Mouse (Mus musculus): ENCODE results near the gene Cnp. TPM values are rescaled to one million over a fixed set of nuclear protein-coding genes. Genes with fewer than 3 reads are reported as not detected.

Gene Cnp
- polyA plus RNA-seq, 1 experiment from 2014 or later: 21.9 TPM

DNA sequence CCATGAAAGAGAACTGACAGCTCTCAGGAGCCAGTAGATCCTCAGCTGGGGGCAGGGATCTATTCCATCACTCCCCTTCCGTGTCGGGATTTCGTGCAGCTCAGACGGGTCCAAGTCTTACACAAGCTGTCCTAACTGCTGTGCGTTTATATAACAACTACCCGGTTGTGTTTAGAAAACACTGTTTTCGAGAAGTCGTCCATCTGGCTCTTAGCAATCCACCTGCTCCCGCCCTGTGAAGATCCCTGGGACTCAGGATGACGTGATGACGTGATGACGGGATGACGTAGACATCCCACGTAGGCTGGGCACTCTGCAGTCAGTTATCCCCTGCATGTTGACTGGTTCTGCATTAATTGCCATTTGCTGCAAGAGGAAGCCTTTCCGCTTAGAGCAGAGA is 10.4 kb upstream of the Cnp start:
- no peak for TF ChIP-seq EP300 (IDR thresholded peaks at IDR 0.05; ENCODE audit: low read depth)
- no peak for TF ChIP-seq CTCF (IDR thresholded peaks at IDR 0.05; ENCODE audit: low read depth)
- Histone ChIP-seq H3K27me3 (ENCODE audit: insufficient read depth, low read length) (no peaks in the 10 kb centered on the region), H3K36me3 (replicated peaks; ENCODE audit: insufficient read depth, low read length) (no peaks in the 10 kb centered on the region), H3K9me3 (ENCODE audit: low read length) (no peaks in the 10 kb centered on the region), H3K27ac (ENCODE audit: low read depth) (no peak overlapping the region), H3K4me1 (ENCODE audit: insufficient read depth) (no peaks in the 10 kb centered on the region), H3K9ac (replicated peaks) (no peak overlapping the region), H3K4me2 (ENCODE audit: low read depth, low read length) (no peak overlapping the region), H3K4me3 (ENCODE audit: low read depth, low read length) (no peak overlapping the region)
- DNase-seq: no peak
- no peak for ATAC-seq
- WGBS (ENCODE audit: insufficient replicate concordance): 76% methylated on average over 15 of the region's 15 CpGs

DNA sequence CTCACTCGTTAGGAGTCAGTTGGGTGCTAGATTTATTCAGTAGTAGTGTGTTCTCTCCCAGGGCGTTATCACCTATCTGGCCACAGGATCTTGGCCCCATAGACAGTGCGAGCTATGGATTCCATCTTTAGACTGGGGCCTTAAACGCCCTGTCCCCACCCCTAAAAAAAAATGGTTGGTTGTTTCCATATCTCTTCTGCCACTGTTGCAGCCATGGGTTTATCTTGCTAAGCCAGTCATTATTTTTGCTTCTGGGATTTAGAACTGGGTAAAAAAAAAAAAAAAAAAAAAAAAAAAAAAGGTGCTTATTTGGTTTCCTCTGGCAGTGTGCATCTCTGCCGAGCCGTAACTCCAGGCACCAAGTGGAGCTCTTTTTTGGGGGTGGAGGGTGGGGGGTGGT is 10.0 kb upstream of the Cnp start:
- H3K27me3 ChIP-seq (ENCODE audit: insufficient read depth, low read length): no peaks in the 10 kb centered on the region
- H3K9me3 ChIP-seq (ENCODE audit: low read length): no peaks in the 10 kb centered on the region
- no peak overlapping the region for H3K27ac ChIP-seq (ENCODE audit: low read depth)
- no peak for DNase-seq
- TF ChIP-seq CTCF (IDR thresholded peaks at IDR 0.05; ENCODE audit: low read depth) (no peak), EP300 (IDR thresholded peaks at IDR 0.05; ENCODE audit: low read depth) (no peak)
- no peaks in the 10 kb centered on the region for H3K4me1 ChIP-seq (ENCODE audit: insufficient read depth)
- no peak overlapping the region for H3K4me2 ChIP-seq (ENCODE audit: low read depth, low read length)
- no peaks in the 10 kb centered on the region for H3K36me3 ChIP-seq (replicated peaks; ENCODE audit: insufficient read depth, low read length)
- 65% methylated on average over 6 of the region's 6 CpGs for WGBS (ENCODE audit: insufficient replicate concordance)
- no peak for ATAC-seq
- no peak overlapping the region for H3K4me3 ChIP-seq (ENCODE audit: low read depth, low read length)
- no peak overlapping the region for H3K9ac ChIP-seq (replicated peaks)

DNA sequence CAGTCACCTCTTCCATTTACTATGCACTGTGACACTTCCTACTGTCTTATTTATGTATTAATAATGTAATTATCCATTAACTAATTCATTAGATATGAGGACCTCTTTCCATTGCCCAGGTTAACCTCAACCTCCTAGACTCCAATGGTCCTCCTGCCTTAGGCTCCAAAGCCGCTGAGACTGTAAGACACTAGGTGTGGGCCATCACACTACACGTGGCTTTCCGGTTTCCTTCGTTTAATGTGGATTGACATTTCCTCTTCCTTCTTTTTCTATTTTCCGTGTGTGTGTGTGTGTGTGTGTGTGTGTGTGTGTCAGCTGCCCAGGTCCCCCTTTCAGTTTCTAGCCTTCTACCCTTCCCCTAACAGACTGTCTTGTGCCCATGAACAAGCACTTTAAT is 7.5 kb upstream of the Cnp start:
- Histone ChIP-seq H3K9ac (replicated peaks) (no peak overlapping the region), H3K4me2 (ENCODE audit: low read depth, low read length) (no peak overlapping the region), H3K9me3 (ENCODE audit: low read length) (no peaks in the 10 kb centered on the region), H3K4me3 (ENCODE audit: low read depth, low read length) (no peak overlapping the region), H3K27me3 (ENCODE audit: insufficient read depth, low read length) (no peaks in the 10 kb centered on the region), H3K36me3 (replicated peaks; ENCODE audit: insufficient read depth, low read length) (no peaks in the 10 kb centered on the region), H3K4me1 (ENCODE audit: insufficient read depth) (peaks cover 12% of the 10 kb centered on the region), H3K27ac (ENCODE audit: low read depth) (no peak overlapping the region)
- no peak for ATAC-seq
- TF ChIP-seq CTCF (IDR thresholded peaks at IDR 0.05; ENCODE audit: low read depth) (no peak), EP300 (IDR thresholded peaks at IDR 0.05; ENCODE audit: low read depth) (no peak)
- no peak for DNase-seq
- WGBS (ENCODE audit: insufficient replicate concordance): 31% methylated on average over 5 of the region's 5 CpGs

DNA sequence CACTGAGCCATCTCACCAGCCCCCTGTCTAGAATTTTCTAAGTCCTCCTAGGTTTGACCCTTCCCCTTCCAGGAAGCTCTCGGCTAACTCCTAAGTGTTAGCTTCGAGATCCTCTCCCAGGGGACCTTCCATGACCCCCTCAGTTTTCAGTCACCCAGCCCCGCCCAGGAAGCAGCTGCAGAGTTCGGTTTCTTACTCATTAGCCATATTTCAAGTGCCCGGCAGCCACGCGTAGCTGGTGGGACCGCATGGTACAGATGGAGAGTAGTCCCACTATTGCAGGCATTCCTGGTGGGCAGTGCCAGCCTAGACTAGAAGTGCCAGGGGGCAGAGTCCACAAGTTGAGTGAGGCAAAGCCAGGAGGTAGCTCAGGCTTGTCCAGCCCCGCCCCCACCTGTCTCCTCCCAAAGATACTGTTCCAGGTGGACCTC is 6.9 kb upstream of the Cnp start:
- WGBS (ENCODE audit: insufficient replicate concordance): 35% methylated on average over 9 of the region's 9 CpGs

DNA sequence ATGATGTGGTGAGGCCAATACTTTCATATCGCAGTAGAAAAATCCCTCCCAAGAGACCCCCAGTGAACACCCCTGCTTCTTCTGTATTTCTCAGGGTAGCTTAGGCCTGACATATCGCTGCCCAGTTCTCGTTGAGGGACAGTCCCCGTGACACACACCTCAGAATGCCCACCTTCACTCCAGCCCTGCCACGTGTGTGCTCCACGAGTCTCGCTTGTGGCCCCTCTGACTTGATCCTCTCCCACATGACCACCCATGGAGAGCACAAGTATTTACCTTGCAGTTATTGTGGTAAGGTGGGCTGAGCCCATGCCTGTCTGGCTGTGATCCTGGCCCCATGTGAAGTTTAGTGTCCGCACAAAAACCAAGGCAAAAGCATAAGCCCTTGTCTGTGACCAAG is 6.0 kb upstream of the Cnp start:
- DNase-seq: no peak
- Histone ChIP-seq H3K9me3 (ENCODE audit: low read length) (no peaks in the 10 kb centered on the region), H3K4me3 (ENCODE audit: low read depth, low read length) (no peak overlapping the region), H3K4me2 (ENCODE audit: low read depth, low read length) (no peak overlapping the region), H3K4me1 (ENCODE audit: insufficient read depth) (peaks cover 12% of the 10 kb centered on the region), H3K36me3 (replicated peaks; ENCODE audit: insufficient read depth, low read length) (no peaks in the 10 kb centered on the region), H3K27me3 (ENCODE audit: insufficient read depth, low read length) (no peaks in the 10 kb centered on the region), H3K9ac (replicated peaks) (no peak overlapping the region), H3K27ac (ENCODE audit: low read depth) (no peak overlapping the region)
- 87% methylated on average over 8 of the region's 8 CpGs for WGBS (ENCODE audit: insufficient replicate concordance)
- TF ChIP-seq EP300 (IDR thresholded peaks at IDR 0.05; ENCODE audit: low read depth): no peak
- ATAC-seq: no peak

More for the DNA sequence above, 6.9 kb upstream of the Cnp start:
- no peak overlapping the region for H3K4me3 ChIP-seq (ENCODE audit: low read depth, low read length)
- peak; percentile 31; the same call in 1 of the 2 replicates for ATAC-seq
- no peak overlapping the region for H3K4me2 ChIP-seq (ENCODE audit: low read depth, low read length)
- no peak for TF ChIP-seq EP300 (IDR thresholded peaks at IDR 0.05; ENCODE audit: low read depth)
- TF ChIP-seq CTCF (IDR thresholded peaks at IDR 0.05; ENCODE audit: low read depth): no peak
- H3K27me3 ChIP-seq (ENCODE audit: insufficient read depth, low read length): no peaks in the 10 kb centered on the region
- no peak overlapping the region for H3K9ac ChIP-seq (replicated peaks)
- peak; percentile 54 for DNase-seq
- no peaks in the 10 kb centered on the region for H3K36me3 ChIP-seq (replicated peaks; ENCODE audit: insufficient read depth, low read length)
- H3K27ac ChIP-seq (ENCODE audit: low read depth): no peak overlapping the region
- no peaks in the 10 kb centered on the region for H3K9me3 ChIP-seq (ENCODE audit: low read length)
- peaks cover 12% of the 10 kb centered on the region for H3K4me1 ChIP-seq (ENCODE audit: insufficient read depth)

DNA sequence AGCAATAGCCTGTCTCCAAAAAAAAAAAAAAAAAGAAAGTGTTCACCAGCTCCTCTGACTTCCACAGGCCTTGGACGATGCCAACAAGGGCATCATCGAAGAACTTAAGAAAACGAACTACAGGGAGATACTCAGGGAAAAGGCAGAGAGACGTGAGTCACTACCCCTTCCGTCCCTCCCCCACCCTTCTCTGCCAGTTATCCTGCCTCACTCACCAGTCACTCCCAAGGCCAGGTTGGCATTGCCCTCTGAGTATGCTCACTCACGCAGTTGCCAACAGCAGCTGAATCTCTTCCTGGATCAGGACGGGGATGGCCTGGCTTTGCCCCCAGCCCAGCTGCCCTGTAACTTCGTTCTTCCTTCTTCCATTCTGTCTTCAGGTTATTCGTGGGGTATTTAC is 4.9 kb upstream of the Cnp start:
- 63% methylated on average over 9 of the region's 9 CpGs for WGBS (ENCODE audit: insufficient replicate concordance)
- Histone ChIP-seq H3K4me1 (ENCODE audit: insufficient read depth) (peaks cover 12% of the 10 kb centered on the region), H3K27ac (ENCODE audit: low read depth) (no peak overlapping the region), H3K9me3 (ENCODE audit: low read length) (no peaks in the 10 kb centered on the region), H3K9ac (replicated peaks) (no peak overlapping the region), H3K27me3 (ENCODE audit: insufficient read depth, low read length) (no peaks in the 10 kb centered on the region), H3K4me2 (ENCODE audit: low read depth, low read length) (no peak overlapping the region), H3K4me3 (ENCODE audit: low read depth, low read length) (no peak overlapping the region), H3K36me3 (replicated peaks; ENCODE audit: insufficient read depth, low read length) (no peaks in the 10 kb centered on the region)
- ATAC-seq: no peak
- TF ChIP-seq CTCF (IDR thresholded peaks at IDR 0.05; ENCODE audit: low read depth) (no peak), EP300 (IDR thresholded peaks at IDR 0.05; ENCODE audit: low read depth) (no peak)
- no peak for DNase-seq
